Mouse (Mus musculus): ENCODE measurements around the gene Hist2h2bb. TPM values are rescaled to one million over a fixed set of nuclear protein-coding genes. Genes with fewer than 3 reads are reported as not detected.

The Hist2h2bb gene
- polyA plus RNA-seq, 1 experiment = 1.4 TPM

DNA sequence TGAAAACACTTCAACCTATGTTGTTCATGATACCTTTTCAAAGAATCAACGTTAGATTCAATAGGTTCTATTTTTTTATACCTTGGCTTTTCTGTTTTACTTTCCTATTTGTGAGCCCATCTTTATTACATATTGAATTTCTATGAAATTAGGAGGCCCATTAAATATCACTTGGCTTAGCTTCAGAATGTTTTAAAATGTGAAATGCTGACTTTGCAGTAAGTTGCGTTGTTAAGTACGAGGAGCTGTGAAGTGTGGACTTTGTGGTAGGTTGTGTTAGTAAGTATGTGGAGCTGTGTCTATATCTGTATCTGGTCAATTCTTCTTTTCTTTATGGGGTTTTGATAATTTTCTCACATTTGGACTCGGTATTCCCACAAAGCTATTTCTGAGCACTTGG is 28.8 kb downstream of the Hist2h2bb start:
- H3K36me3 ChIP-seq (ENCODE audit: control insufficient read depth, insufficient read depth, low read length) = no peaks in the 10 kb centered on the region
- H3K4me1 ChIP-seq (ENCODE audit: control insufficient read depth, insufficient read depth, low read length) = no peaks in the 10 kb centered on the region
- no peak overlapping the region for H3K27ac ChIP-seq (ENCODE audit: control insufficient read depth, insufficient read depth, low read depth, low read length)
- no peak for TF ChIP-seq CTCF (IDR thresholded peaks at IDR 0.05; ENCODE audit: control insufficient read depth, insufficient read depth, insufficient replicate concordance, low read depth, low read length)
- H3K4me3 ChIP-seq (ENCODE audit: control insufficient read depth, low read depth, low read length) = no peak overlapping the region
- H3K27me3 ChIP-seq (ENCODE audit: control insufficient read depth, insufficient read depth, low read length) = no peaks in the 10 kb centered on the region

DNA sequence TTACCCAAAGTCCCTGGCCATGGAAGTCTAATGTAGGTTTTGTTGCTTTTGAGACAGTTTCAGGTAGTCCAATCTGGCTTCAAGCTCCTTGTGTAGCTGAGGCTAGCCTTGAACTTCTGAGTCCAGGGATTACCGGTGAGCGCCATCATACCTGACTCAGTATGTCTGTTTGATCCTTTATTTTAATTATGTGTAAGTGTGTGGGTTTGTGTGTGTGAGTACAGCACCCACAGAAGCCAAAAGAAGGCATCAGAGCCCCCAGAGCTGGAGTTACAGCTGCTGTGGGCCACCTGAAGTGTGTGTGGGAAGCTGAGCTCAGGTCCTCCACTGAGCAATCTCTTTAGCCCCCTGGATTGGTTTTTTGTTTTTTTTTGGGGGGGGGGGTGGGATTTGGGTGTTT is 30.0 kb downstream of the Hist2h2bb start:
- no peaks in the 10 kb centered on the region for H3K36me3 ChIP-seq (ENCODE audit: control insufficient read depth, insufficient read depth, low read length)
- TF ChIP-seq POLR2A (IDR thresholded peaks at IDR 0.05; ENCODE audit: control insufficient read depth, low read depth, low read length) = no peak
- no peak for TF ChIP-seq CTCF (IDR thresholded peaks at IDR 0.05; ENCODE audit: control insufficient read depth, insufficient read depth, insufficient replicate concordance, low read depth, low read length)
- H3K4me3 ChIP-seq (ENCODE audit: control insufficient read depth, low read depth, low read length) = no peak overlapping the region
- no peaks in the 10 kb centered on the region for H3K27me3 ChIP-seq (ENCODE audit: control insufficient read depth, insufficient read depth, low read length)
- no peaks in the 10 kb centered on the region; the same call in 1 of the 2 replicates for H3K4me1 ChIP-seq (ENCODE audit: control insufficient read depth, insufficient read depth, low read length)
- no peak overlapping the region for H3K27ac ChIP-seq (ENCODE audit: control insufficient read depth, insufficient read depth, low read depth, low read length)

DNA sequence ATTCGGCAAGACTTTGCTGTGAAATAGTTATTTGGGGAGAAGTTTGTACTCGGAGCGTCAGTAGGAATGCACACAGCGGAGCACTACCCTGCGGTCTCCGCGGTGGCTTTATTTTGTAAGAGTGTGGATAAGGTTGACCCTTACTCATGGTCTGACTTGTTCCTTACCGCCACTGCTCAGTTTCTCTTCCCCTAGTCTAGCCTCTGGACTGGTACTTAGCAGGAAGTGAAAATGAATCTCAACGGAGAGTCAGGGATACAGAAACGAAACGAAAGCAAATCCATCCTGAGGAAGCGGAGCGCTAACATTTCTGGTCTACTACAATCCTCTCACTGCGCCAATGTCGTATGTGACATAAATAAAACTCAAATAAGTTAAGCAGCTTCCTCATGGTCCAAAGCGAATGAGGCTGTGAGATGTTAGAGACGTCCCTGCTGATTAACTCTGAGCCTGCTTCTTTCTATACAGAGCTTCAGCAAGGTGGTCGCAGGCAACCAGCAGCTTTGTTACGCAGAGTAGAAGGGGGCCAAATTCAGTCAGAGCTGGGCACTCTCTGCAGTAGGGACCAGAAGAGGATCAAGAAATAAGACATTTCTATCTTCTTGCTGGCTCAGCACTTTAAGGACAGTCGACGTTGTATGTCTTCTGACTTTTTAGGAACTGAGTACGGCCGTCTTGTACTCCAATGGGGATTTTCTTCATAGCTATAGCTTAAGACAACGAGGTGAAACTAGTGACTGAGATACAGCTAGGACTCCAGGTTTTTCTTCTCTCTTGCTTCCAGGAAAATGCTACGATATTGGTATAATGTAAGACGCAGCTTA is 31.4 kb downstream of the Hist2h2bb start:
- no peaks in the 10 kb centered on the region for H3K36me3 ChIP-seq (ENCODE audit: control insufficient read depth, insufficient read depth, low read length)
- no peak overlapping the region for H3K27ac ChIP-seq (ENCODE audit: control insufficient read depth, insufficient read depth, low read depth, low read length)
- no peak for TF ChIP-seq CTCF (IDR thresholded peaks at IDR 0.05; ENCODE audit: control insufficient read depth, insufficient read depth, insufficient replicate concordance, low read depth, low read length)
- TF ChIP-seq POLR2A (IDR thresholded peaks at IDR 0.05; ENCODE audit: control insufficient read depth, low read depth, low read length) = no peak
- H3K4me1 ChIP-seq (ENCODE audit: control insufficient read depth, insufficient read depth, low read length) = no peaks in the 10 kb centered on the region; the same call in 1 of the 2 replicates
- peak overlapping the region; percentile 2 for H3K4me3 ChIP-seq (ENCODE audit: control insufficient read depth, low read depth, low read length)
- H3K27me3 ChIP-seq (ENCODE audit: control insufficient read depth, insufficient read depth, low read length) = no peaks in the 10 kb centered on the region

DNA sequence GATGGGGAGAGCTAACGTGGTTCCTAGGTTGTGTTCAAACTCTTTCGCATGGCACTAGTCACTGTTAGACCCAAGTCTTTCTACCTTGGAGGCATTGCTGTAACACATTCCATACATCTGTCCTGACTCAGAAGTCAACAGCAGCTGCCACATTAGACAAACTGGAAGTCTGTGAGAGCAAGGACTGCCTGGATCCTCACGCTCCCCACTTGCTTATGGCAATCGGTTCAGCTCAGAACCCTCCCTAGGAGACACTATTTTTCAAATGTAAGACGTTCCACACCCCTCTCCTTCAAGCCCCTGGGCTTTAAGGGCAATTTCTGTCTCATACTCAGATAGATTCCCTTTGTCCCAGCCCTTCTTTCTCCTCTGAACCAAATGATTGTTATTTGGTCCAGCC is 32.5 kb downstream of the Hist2h2bb start:
- Histone ChIP-seq H3K27me3 (ENCODE audit: control insufficient read depth, insufficient read depth, low read length) (no peaks in the 10 kb centered on the region), H3K27ac (ENCODE audit: control insufficient read depth, insufficient read depth, low read depth, low read length) (no peak overlapping the region), H3K36me3 (ENCODE audit: control insufficient read depth, insufficient read depth, low read length) (no peaks in the 10 kb centered on the region), H3K4me3 (ENCODE audit: control insufficient read depth, low read depth, low read length) (no peak overlapping the region), H3K4me1 (ENCODE audit: control insufficient read depth, insufficient read depth, low read length) (no peaks in the 10 kb centered on the region; the same call in 1 of the 2 replicates)
- TF ChIP-seq CTCF (IDR thresholded peaks at IDR 0.05; ENCODE audit: control insufficient read depth, insufficient read depth, insufficient replicate concordance, low read depth, low read length) (no peak), POLR2A (IDR thresholded peaks at IDR 0.05; ENCODE audit: control insufficient read depth, low read depth, low read length) (no peak)

DNA sequence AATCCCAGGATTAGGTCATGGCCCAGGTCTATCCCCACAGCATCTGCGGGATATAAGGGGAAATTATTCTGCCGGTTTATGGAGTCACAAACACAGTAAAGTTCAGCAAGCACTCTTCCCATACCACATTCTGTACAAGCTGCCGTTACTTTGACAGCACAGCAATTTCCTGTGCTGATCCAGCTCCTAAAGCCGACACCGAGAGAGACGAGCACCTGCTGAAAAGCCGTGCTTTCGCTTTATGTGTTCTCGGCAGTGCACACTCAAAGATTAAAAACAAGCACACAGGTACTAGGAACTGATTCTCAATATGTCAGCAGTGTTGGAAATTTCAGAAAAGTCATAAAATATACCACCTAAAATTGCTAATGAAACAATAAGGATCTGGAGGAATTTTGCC is 37.0 kb downstream of the Hist2h2bb start:
- Histone ChIP-seq H3K4me3 (ENCODE audit: control insufficient read depth, low read depth, low read length) (no peak overlapping the region), H3K27ac (ENCODE audit: control insufficient read depth, insufficient read depth, low read depth, low read length) (no peak overlapping the region), H3K4me1 (ENCODE audit: control insufficient read depth, insufficient read depth, low read length) (no peaks in the 10 kb centered on the region; the same call in 1 of the 2 replicates), H3K27me3 (ENCODE audit: control insufficient read depth, insufficient read depth, low read length) (no peaks in the 10 kb centered on the region), H3K36me3 (ENCODE audit: control insufficient read depth, insufficient read depth, low read length) (no peaks in the 10 kb centered on the region)
- TF ChIP-seq POLR2A (IDR thresholded peaks at IDR 0.05; ENCODE audit: control insufficient read depth, low read depth, low read length) (no peak), CTCF (IDR thresholded peaks at IDR 0.05; ENCODE audit: control insufficient read depth, insufficient read depth, insufficient replicate concordance, low read depth, low read length) (no peak)

DNA sequence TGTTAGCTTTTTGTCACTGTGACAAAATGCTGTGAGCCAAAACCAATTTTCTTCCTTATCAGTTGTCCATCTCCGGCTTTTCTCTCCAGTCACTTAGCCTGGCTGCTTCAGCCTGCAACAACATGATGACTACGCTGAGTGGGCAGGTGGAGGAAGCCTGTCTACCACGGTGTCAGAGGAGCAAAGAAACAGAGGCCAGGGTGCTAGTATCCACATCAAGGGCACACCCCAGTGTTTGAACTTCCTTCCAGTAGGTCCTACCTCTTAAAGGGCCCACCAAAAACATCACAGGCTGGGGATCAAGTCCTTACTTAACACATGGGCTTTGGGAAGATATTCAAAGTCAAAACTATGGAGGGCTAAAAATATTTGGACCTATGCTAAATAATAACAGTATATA is 39.9 kb downstream of the Hist2h2bb start:
- Histone ChIP-seq H3K4me3 (ENCODE audit: control insufficient read depth, low read depth, low read length) (no peak overlapping the region), H3K36me3 (ENCODE audit: control insufficient read depth, insufficient read depth, low read length) (no peaks in the 10 kb centered on the region), H3K4me1 (ENCODE audit: control insufficient read depth, insufficient read depth, low read length) (no peaks in the 10 kb centered on the region; the same call in 1 of the 2 replicates), H3K27ac (ENCODE audit: control insufficient read depth, insufficient read depth, low read depth, low read length) (no peak overlapping the region), H3K27me3 (ENCODE audit: control insufficient read depth, insufficient read depth, low read length) (no peaks in the 10 kb centered on the region)
- TF ChIP-seq CTCF (IDR thresholded peaks at IDR 0.05; ENCODE audit: control insufficient read depth, insufficient read depth, insufficient replicate concordance, low read depth, low read length) = no peak
- TF ChIP-seq POLR2A (IDR thresholded peaks at IDR 0.05; ENCODE audit: control insufficient read depth, low read depth, low read length) = no peak

DNA sequence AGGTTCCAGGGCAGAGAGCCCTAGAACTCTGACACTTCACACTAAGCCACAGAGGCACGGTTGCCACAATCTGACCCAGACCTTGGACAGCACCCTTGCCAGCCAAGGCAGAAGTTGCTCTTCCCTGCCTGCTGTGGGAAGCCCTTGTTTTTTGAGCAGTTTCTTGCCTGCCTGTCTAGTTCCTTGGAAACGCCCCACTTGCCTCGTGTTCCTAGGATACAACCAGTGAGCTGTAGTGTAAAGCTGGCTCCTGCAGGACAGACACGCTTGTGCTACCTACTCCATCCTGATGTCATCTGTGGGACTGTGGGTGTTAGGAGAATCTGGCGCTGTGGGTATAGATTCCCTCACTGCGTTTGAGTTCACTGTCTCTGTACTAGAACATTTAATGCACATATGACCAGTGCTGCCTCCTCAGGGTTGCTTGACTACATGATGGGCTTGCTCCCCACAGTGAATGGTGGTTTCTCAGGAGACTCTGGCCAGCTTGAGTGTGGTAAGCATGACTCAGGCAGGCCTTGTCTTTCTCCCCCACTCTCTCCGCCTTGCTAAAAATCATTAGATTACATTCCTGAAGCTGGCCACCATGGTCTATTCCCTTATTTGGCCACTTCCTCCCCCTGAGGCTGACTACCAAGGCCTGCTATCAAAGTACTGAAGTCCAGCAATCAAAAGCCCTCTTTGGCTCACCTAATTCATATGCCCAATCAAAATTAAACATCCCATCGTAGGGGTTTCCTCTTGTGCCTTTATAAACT is 43.0 kb downstream of the Hist2h2bb start:
- no peak overlapping the region for H3K27ac ChIP-seq (ENCODE audit: control insufficient read depth, insufficient read depth, low read depth, low read length)
- TF ChIP-seq CTCF (IDR thresholded peaks at IDR 0.05; ENCODE audit: control insufficient read depth, insufficient read depth, insufficient replicate concordance, low read depth, low read length) (no peak), POLR2A (IDR thresholded peaks at IDR 0.05; ENCODE audit: control insufficient read depth, low read depth, low read length) (no peak)

More for the DNA sequence above, 43.0 kb downstream of the Hist2h2bb start:
- Histone ChIP-seq H3K27me3 (ENCODE audit: control insufficient read depth, insufficient read depth, low read length) (no peaks in the 10 kb centered on the region), H3K4me3 (ENCODE audit: control insufficient read depth, low read depth, low read length) (no peak overlapping the region), H3K4me1 (ENCODE audit: control insufficient read depth, insufficient read depth, low read length) (no peaks in the 10 kb centered on the region), H3K36me3 (ENCODE audit: control insufficient read depth, insufficient read depth, low read length) (no peaks in the 10 kb centered on the region)

Other genes with a start within 250 kb of the Hist2h2bb start
- gene Vps45, start 211.3 kb upstream of the Hist2h2bb start, polyA plus RNA-seq (2012; rRNA removed) = 3.3 and 4.1 TPM in 2 replicates
- gene Otud7b, start 165.2 kb upstream of the Hist2h2bb start, polyA plus RNA-seq (2012; rRNA removed) = 46.0 and 46.1 TPM in 2 replicates
- 0.93 and 1.1 TPM in 2 replicates for gene Mtmr11, start 107.7 kb upstream of the Hist2h2bb start, polyA plus RNA-seq (2012; rRNA removed)
- 141 and 143 TPM in 2 replicates for gene Sf3b4, start 97.4 kb upstream of the Hist2h2bb start, polyA plus RNA-seq (2012; rRNA removed)
- 0.54 and 1.7 TPM in 2 replicates for gene Sv2a, start 88.6 kb upstream of the Hist2h2bb start, polyA plus RNA-seq (2012; rRNA removed)
- gene Bola1, start 50.0 kb upstream of the Hist2h2bb start, polyA plus RNA-seq (2012; rRNA removed) = 38.3 and 47.3 TPM in 2 replicates
- 3.7 and 3.9 TPM in 2 replicates for gene Hist2h2ab, start 49.9 kb upstream of the Hist2h2bb start, polyA plus RNA-seq (2012; rRNA removed)
- 7.3 and 9.4 TPM in 2 replicates for gene Hist2h2ac, start 48.9 kb upstream of the Hist2h2bb start, polyA plus RNA-seq (2012; rRNA removed)
- gene Hist2h2be, start 48.6 kb upstream of the Hist2h2bb start, polyA plus RNA-seq (2012; rRNA removed) = 11.3 and 13.0 TPM in 2 replicates
- 18.0 and 18.3 TPM in 2 replicates for gene Hist2h3c2, start 30.6 kb upstream of the Hist2h2bb start, polyA plus RNA-seq (2012; rRNA removed)
- 37.8 and 209 TPM in 2 replicates for gene Hist2h2aa2, start 29.5 kb upstream of the Hist2h2bb start, polyA plus RNA-seq (2012; rRNA removed)
- gene Hist2h2aa1, start 24.3 kb upstream of the Hist2h2bb start, polyA plus RNA-seq (2012; rRNA removed) = 1,076 and 1,288 TPM in 2 replicates
- not detected in 2 replicates for gene Hist2h3c1, start 23.1 kb upstream of the Hist2h2bb start, polyA plus RNA-seq (2012; rRNA removed)
- gene Hist2h4, start 6.4 kb upstream of the Hist2h2bb start, polyA plus RNA-seq (2012; rRNA removed) = 0.42 and 0.43 TPM in 2 replicates
- gene Hist2h3b, start 1.1 kb upstream of the Hist2h2bb start, polyA plus RNA-seq (2012; rRNA removed) = 5.0 and 6.2 TPM in 2 replicates
- 0.19 and 0.23 TPM in 2 replicates for gene Fcgr1, start 24.2 kb downstream of the Hist2h2bb start, polyA plus RNA-seq (2012; rRNA removed)
- gene BC107364, start 182.6 kb downstream of the Hist2h2bb start, polyA plus RNA-seq (2012; rRNA removed) = 4.7 and 5.5 TPM in 2 replicates

All from testis, adult 2 months (tissue).